Mouse (Mus musculus): Measurements from ENCODE around the gene Capn11. TPM values are rescaled to one million over a fixed set of nuclear protein-coding genes. Genes with fewer than 3 reads are reported as not detected.

Capn11 gene
- polyA plus RNA-seq, 1 experiment from 2014 or later, result not detected

- 41% methylated on average over 9 of the region's 16 CpGs for WGBS
- ATAC-seq (ENCODE audit: insufficient read depth), result no peak
- Histone ChIP-seq H3K4me3 (ENCODE audit: low read depth, low read length) (no peak overlapping the region), H3K36me3 (ENCODE audit: insufficient read depth) (peaks cover 27% of the 10 kb centered on the region), H3K27me3 (ENCODE audit: insufficient read depth, low read length) (no peaks in the 10 kb centered on the region), H3K9ac (no peak overlapping the region; the same call in 1 of the 2 replicates), H3K4me2 (no peak overlapping the region), H3K4me1 (ENCODE audit: insufficient read depth) (peaks cover 3% of the 10 kb centered on the region; the same call in 1 of the 2 replicates), H3K9me3 (ENCODE audit: low read depth, low read length) (no peaks in the 10 kb centered on the region), H3K27ac (ENCODE audit: low read depth) (no peak overlapping the region)
- no peak for DNase-seq
- TF ChIP-seq CTCF (IDR thresholded peaks at IDR 0.05; ENCODE audit: low read depth), result no peak
Measured at GRCm38 (mm10) chr17:45700496-45701235, 41.5 kb upstream of the Capn11 start.

- no peak for TF ChIP-seq CTCF (IDR thresholded peaks at IDR 0.05; ENCODE audit: low read depth)
- no peak overlapping the region for H3K4me3 ChIP-seq (ENCODE audit: low read depth, low read length)
- H3K36me3 ChIP-seq (ENCODE audit: insufficient read depth), result peaks cover 27% of the 10 kb centered on the region
- no peak overlapping the region for H3K27ac ChIP-seq (ENCODE audit: low read depth)
- ATAC-seq (ENCODE audit: insufficient read depth), result no peak
- DNase-seq, result no peak
- 72% methylated on average over 3 of the region's 3 CpGs for WGBS
- peaks cover 6% of the 10 kb centered on the region; the same call in 1 of the 2 replicates for H3K4me1 ChIP-seq (ENCODE audit: insufficient read depth)
- H3K27me3 ChIP-seq (ENCODE audit: insufficient read depth, low read length), result no peaks in the 10 kb centered on the region
- no peak overlapping the region for H3K9ac ChIP-seq
- H3K4me2 ChIP-seq, result no peak overlapping the region
- no peaks in the 10 kb centered on the region for H3K9me3 ChIP-seq (ENCODE audit: low read depth, low read length)
Measured at GRCm38 (mm10) chr17:45699039-45699740, 40.1 kb upstream of the Capn11 start.

DNA sequence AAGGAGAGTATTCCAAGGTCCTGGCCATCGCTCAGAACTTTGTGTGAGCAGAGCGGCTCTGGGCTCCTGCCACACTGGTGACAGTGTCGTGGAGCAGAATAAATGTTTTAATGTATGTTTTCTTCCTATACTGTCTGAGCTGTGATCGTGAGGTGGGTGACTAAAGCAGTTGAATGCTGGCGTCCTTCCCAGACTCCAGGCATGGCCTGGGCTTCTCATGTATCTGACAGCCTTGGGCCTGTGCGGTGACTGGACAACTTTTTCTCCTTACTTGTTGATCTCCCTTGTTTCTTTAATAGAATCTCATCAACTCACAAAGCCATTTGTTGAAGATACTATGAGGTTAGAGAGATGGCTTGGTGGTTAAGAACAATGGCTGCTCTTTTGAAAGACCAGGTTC is 39.2 kb upstream of the Capn11 start:
- DNase-seq (peak; percentile 53), ATAC-seq (ENCODE audit: insufficient read depth) (no peak)
- 58% methylated on average over 6 of the region's 6 CpGs for WGBS
- H3K4me1 ChIP-seq (ENCODE audit: insufficient read depth), result peaks cover 10% of the 10 kb centered on the region; the same call in 1 of the 2 replicates
- H3K9me3 ChIP-seq (ENCODE audit: low read depth, low read length), result no peaks in the 10 kb centered on the region
- H3K27me3 ChIP-seq (ENCODE audit: insufficient read depth, low read length), result no peaks in the 10 kb centered on the region
- peaks cover 27% of the 10 kb centered on the region for H3K36me3 ChIP-seq (ENCODE audit: insufficient read depth)
- no peak for TF ChIP-seq CTCF (IDR thresholded peaks at IDR 0.05; ENCODE audit: low read depth)
- no peak overlapping the region for H3K27ac ChIP-seq (ENCODE audit: low read depth)
- H3K9ac ChIP-seq, result no peak overlapping the region
- no peak overlapping the region for H3K4me3 ChIP-seq (ENCODE audit: low read depth, low read length)
- no peak overlapping the region for H3K4me2 ChIP-seq

DNA sequence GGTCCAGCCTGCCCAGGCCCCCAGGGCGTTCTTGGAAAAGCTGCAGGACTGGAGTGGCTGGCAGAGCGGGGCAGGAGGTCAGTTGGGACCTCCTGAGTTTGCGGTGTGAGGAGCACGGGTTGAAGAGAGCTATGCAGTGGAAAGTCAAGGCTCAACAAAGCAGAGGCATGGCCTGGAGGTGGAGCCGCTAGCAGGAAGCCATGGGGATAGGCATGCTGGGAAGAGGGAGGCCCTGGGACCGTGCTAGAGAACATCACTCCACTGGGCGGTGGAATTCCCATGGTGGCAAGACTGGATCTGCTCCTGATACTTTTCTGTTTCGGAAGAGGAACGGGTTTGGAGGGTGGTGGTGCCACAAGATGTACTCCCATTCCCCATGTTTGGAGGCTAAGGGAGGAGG is 37.9 kb upstream of the Capn11 start:
- Histone ChIP-seq H3K27ac (ENCODE audit: low read depth) (no peak overlapping the region), H3K9ac (no peak overlapping the region), H3K4me2 (no peak overlapping the region), H3K4me1 (ENCODE audit: insufficient read depth) (peaks cover 16% of the 10 kb centered on the region; the same call in 1 of the 2 replicates), H3K27me3 (ENCODE audit: insufficient read depth, low read length) (no peaks in the 10 kb centered on the region), H3K4me3 (ENCODE audit: low read depth, low read length) (no peak overlapping the region), H3K9me3 (ENCODE audit: low read depth, low read length) (no peaks in the 10 kb centered on the region), H3K36me3 (ENCODE audit: insufficient read depth) (peaks cover 27% of the 10 kb centered on the region)
- no peak for TF ChIP-seq CTCF (IDR thresholded peaks at IDR 0.05; ENCODE audit: low read depth)
- 85% methylated on average over 9 of the region's 9 CpGs for WGBS
- DNase-seq (no peak), ATAC-seq (ENCODE audit: insufficient read depth) (no peak)

DNA sequence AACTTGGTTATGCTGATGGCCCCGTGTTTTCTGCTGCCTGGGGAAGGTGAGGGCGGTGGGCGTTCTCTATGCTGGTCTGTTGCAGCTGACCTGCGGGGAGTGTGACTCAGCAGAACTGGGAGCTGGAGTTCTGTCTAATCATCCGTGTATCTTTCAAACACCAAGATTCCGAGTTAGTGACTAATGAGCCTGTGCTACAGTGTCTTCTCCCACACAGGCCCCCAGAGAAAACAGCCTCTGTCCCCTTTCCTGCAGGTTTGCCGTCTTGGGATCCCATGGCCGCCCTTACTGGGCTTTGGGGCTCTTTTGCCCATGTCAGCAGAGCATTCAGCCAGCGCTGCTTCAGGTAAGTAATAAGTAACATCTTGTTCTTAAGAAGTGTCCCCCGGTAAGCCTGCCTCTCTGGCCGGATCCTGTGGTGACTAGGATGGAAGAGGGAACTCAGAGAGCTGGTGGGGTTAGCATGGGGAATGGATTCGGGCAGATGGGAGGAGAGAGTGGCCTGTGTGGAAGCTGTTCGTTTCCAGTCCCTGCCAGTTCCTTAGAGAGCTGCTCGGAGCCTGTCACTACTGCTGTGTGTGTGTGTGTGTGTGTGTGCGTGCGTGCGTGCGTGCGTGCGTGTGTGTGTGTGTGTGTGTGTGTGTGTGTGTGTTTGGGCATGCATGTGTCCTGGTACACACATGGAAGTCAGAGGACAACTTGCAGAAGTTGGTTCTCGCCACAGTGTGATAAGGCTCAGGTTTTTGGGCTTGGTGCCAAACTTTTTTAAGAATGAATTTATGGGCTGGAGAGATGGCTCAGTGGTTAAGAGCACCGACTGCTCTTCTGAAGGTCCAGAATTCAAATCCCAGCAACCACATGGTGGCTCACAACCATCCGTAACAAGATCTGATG is 36.3 kb upstream of the Capn11 start:
- no peak for ATAC-seq (ENCODE audit: insufficient read depth)
- Histone ChIP-seq H3K4me3 (ENCODE audit: low read depth, low read length) (no peak overlapping the region), H3K9me3 (ENCODE audit: low read depth, low read length) (no peaks in the 10 kb centered on the region), H3K4me2 (no peak overlapping the region), H3K27me3 (ENCODE audit: insufficient read depth, low read length) (no peaks in the 10 kb centered on the region), H3K27ac (ENCODE audit: low read depth) (no peak overlapping the region), H3K36me3 (ENCODE audit: insufficient read depth) (peaks cover 27% of the 10 kb centered on the region), H3K9ac (no peak overlapping the region; the same call in 1 of the 2 replicates), H3K4me1 (ENCODE audit: insufficient read depth) (peaks cover 16% of the 10 kb centered on the region; the same call in 1 of the 2 replicates)
- DNase-seq, result peak; percentile 62
- TF ChIP-seq CTCF (IDR thresholded peaks at IDR 0.05; ENCODE audit: low read depth), result no peak
- 58% methylated on average over 23 of the region's 23 CpGs for WGBS

- WGBS, result 33% methylated on average over 18 of the region's 18 CpGs
- Histone ChIP-seq H3K4me1 (ENCODE audit: insufficient read depth) (peaks cover 14% of the 10 kb centered on the region; the same call in 1 of the 2 replicates), H3K9me3 (ENCODE audit: low read depth, low read length) (no peaks in the 10 kb centered on the region), H3K36me3 (ENCODE audit: insufficient read depth) (peaks cover 19% of the 10 kb centered on the region), H3K4me2 (peak overlapping the region; percentile 18), H3K9ac (no peak overlapping the region), H3K27me3 (ENCODE audit: insufficient read depth, low read length) (no peaks in the 10 kb centered on the region), H3K4me3 (ENCODE audit: low read depth, low read length) (no peak overlapping the region), H3K27ac (ENCODE audit: low read depth) (0 out of 2 replicates have a peak overlapping the region, but pooled peaks have one; percentile 42)
- DNase-seq (peak; percentile 56), ATAC-seq (ENCODE audit: insufficient read depth) (peak; percentile 77; the same call in 1 of the 2 replicates)
- no peak for TF ChIP-seq CTCF (IDR thresholded peaks at IDR 0.05; ENCODE audit: low read depth)
Measured at GRCm38 (mm10) chr17:45693812-45694565, 34.9 kb upstream of the Capn11 start.
